Mouse (Mus musculus) kidney, adult 8-10 months (tissue): ENCODE measurements around the gene Gba2.
"Not testable (repeated sequence)": the region's sequence is repeated elsewhere in the genome, so short reads cannot be mapped to it uniquely, and the experiment has no call there.

Source experiments
- DNase-seq, 2 experiments: peaks; one replicate each; pipeline ENCODE4 v3.0.0; 2022

Gba2 gene

GRCm38 (mm10) chr4:43551854-43552253 is 26.8 kb downstream of the Gba2 start:
- not testable (repeated sequence) for DNase-seq

DNA sequence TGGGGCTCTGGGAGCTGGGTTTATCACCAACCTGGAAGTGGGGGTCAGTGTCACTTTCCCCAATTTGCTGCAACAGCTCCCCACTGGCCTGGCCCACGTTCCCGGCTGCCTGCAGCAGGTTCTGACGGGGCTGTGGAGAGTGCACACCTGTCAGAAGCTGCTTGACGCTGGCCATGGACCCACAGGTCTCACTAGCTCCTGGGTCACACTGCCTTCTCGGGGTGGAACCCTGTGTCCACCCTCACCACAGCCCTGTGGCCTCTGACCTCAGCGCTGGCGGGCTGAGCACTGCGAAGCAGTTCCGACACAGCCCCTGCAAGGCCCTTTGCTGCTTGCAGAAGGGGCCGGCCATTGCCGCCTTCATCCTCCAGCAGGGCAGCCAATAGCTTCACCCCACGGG is 29.6 kb downstream of the Gba2 start:
- DNase-seq: no peak

DNA sequence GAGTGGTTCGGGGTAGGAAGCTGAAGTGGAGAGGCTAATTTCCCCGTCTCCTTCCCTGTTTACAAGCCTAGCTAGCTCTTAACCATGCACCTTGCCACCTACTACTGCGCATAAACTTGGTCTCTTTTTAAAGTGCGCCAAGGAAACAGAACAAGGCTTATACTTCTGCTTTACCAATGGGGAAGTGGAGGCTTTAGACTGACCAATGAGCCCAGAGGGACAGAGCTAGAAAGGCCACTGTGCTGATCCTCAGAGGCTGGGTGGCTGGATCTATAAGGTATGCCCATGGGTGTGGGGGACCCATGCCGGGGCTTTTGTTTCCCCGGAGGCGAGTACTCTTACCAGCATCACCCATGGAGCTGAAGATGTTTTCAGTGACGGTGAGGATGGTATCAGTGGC is 31.5 kb downstream of the Gba2 start:
- DNase-seq: no peak

DNA sequence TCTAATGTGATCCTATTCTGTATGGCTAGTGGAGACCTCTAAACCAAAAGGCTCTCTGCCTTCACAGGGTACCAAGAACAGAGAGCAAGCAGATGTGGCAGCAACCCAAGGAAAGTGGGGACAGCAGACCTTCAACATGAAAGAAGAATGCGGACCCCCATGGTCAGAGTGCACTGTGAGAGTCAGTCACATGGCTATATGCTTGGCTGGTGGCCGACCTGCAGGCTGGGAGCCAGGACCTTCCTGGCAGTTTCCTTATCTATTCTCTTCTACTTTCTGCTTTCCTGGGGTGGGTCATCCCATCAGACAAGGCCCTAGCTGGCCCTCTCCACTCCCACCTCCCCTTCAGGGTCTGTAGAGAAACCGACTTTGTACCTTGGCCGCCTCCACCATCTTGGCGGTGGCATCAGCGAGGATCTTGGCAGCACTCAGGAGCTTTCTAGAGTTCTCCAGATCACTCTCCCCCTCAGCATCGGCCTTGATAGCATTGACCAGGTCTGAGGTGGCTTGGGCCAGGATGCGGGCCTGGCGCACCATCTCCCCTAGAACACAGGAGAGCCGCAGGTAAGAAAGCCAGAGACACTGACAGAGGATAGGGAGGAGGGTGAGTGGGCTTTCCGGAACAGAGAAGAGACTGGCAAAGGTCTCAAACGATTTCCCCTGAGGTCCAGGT is 32.2 kb downstream of the Gba2 start:
- DNase-seq: peak in 1 of 2 experiments; percentile 56

- no peak for DNase-seq
Measured at GRCm38 (mm10) chr4:43542044-43542443, 36.6 kb downstream of the Gba2 start.

- no peak for DNase-seq
Measured at GRCm38 (mm10) chr4:43536031-43536430, 42.6 kb downstream of the Gba2 start.

- DNase-seq: no peak
Measured at GRCm38 (mm10) chr4:43535628-43536027, 43.0 kb downstream of the Gba2 start.

GRCm38 (mm10) chr4:43533270-43533669 is 45.4 kb downstream of the Gba2 start:
- peak; percentile 31 to 42 for DNase-seq

- peak; percentile 70 to 84 for DNase-seq
Measured at GRCm38 (mm10) chr4:43530581-43530980, 48.1 kb downstream of the Gba2 start.

DNA sequence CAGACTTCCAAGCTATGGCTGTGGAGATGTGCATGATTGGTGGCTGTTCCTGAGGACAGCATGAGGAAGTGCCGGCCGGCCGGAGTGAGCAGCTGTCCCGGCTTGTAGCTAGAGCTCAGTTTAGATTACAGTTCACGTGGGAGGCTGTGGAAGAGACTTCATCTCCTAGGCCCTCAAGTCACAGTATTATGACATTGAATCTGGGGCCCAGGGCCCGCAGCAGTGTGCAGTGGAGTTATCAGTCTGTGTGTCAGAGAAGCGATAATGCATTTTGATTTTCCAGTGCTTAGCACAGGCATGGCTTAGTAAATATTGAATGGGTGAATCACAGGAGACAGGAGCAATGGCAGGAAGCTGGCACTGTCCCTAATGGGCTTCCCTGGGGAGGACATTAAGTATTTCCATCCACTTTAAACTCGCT is 48.6 kb downstream of the Gba2 start:
- no peak for DNase-seq

GRCm38 (mm10) chr4:43528487-43528886 is 50.2 kb downstream of the Gba2 start:
- no peak for DNase-seq

DNA sequence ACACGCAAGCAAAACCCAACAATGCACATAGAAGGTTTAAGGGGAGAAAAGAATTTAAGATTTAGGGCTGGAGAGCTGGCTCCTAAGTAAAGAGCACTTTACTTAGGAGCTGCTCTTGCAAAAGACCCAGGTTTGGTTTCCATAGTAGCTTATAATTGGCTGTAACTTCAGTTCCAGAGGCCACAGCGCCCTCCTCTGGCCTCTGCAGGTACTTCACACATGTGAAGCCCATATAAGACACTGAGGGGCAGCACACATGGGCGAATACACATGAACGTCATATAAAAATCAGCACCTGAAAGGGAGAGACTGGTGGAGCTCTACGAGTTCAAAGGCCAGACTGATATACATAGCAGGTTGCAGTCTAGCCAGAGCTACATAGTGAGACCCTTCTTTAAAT is 50.8 kb downstream of the Gba2 start:
- no peak for DNase-seq

DNA sequence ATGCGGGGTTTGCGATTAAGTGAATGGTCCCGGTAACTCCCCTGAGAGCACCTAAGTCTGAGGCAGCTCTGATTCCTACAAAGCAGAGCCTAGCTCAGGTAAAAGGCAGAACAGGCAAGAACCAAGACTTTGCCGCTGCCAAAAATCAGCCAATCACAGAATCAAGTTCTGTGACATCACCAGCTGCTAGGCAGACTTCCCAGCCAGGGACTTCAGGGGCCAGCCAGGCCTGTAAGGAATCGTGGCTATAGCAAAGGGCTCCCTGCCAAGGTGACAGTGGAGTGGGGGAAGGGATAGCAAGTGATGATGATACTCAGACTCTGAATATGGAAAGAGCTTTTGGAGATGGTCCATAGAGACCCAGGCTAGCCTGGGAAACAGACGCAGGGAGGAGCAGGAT is 58.7 kb downstream of the Gba2 start:
- peak; percentile 83 to 94 for DNase-seq

DNA sequence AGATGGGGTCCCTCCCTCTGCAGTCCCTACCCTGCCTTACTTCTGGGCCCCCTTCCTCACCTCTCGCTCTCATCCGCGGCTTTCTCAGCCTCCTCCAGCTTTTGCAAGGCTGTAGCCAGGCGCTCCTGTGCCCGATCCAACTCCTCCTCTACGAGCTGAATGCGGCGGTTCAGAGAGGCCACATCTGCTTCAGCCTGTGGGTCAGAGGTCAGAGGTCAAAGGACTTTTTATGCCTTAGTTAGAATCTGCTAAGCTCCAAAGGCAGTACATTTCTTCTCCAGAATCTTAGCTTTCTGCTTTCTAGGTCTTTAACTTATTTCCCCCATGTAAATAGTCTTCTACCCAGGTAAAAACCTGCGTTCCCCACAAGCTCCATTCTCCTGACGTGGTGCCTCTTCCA is 59.1 kb downstream of the Gba2 start:
- no peak for DNase-seq
